Mouse (Mus musculus) lung, postnatal 25 days (tissue): Measurements from ENCODE around the gene Ell.

Experiments
- DNase-seq: peaks from one replicate; pipeline ENCODE4 v3.0.0; 2022; ENCODE audit warnings: low spot score

Gene Ell

DNA sequence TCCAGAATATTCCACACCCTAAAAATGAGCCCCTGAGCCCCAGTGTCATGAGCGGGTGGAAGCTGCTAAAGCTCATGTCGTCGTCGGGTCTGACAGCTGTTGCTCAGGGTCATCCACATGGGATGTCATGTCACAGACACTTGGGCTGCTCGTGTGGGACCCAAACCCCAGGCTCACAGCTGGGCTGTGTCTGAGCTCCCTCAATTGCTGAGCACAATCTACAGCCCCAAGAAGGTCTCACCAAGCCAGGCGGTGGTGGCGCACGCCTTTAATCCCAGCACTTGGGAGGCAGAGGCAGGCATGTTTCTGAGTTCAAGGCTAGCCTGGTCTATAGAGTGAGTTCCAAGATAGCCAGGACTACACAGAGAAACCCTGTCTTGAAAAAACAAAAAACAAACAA is 76.0 kb downstream of the Ell start:
- DNase-seq = no peak

DNA sequence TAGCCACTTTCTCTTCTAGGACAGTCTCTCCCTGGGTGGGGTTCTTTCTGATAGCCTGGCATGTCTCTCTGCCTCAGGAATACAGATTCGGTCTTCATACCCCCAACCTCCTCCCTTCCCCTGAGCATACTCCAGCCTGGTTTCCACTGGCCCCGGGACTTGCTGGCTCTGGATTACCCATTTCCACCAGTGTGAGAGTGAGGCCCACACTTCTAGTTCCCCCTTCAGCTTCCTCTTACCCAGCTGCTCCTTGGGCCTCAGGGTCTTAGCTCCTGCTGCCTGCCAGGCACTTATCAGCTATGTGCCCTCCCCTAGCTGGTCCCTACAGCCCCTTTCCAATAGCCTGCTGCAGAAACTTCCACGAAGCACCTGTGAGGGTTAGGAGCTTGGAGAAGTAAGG is 76.6 kb downstream of the Ell start, which contains the start of gene Lrrc25:
TSS of gene Lrrc25 (plus strand) at position 262 of the 400 bp plus-strand sequence.
- no peak for DNase-seq

DNA sequence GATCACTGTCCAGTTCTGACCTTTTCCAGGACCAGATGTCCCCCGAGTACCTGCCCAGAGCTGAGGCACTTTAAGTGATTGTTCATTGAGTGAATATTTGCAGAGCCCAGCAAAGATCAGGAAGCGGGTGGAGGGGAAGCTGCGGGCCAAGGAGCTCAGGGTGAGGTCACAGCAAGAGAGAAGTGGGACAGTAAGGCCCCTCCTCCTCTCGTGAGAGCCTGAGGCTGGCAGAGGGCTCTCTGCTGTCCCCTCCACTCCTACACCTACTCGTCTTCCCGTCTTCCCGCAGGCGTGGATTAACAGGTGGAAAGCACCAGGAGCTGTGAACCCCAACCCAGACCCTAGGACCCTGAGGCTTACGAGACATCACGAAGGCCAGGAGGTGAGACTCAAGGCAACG is 77.4 kb downstream of the Ell start:
- no peak for DNase-seq

DNA sequence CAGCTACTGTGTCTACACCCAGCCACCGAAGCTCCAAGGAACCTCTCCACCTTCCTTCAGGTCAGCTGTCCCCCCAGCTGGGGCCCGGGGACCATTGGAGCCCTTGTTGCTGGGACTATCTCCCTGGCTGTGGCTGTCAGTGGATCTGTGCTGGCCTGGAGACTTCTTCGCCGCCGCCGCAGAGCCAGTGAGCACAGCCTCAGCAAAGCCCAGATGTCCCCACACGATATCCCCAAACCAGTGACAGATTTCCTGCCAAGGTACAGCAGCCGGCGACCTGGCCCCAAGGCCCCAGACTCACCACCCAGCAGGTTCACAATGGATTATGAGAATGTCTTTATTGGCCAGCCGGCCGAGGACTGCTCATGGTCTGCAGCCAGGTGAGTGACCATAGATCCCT is 78.7 kb downstream of the Ell start:
- DNase-seq = no peak

DNA sequence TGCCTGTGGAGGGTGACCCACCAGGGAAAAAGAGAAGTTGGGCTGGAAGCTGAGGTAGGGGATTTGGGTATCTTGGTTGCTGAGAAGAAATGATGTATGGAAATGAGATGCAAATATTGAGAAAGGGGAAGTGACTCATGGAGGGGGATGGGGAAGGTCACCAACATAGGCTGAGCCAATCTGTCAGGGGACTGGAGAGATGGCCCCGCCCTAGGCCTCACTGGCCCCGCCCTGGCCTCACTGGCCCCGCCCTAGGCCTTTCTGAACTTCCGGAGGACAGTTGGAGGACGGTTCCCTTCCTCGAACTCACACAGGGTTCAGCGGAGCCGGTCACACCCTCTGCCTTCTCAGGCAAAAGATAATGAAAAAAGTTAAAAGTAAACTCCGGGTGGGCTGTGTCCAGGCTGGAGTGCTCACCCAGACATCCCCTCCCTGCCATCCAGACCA is 79.7 kb downstream of the Ell start:
- peak; percentile 80 for DNase-seq

DNA sequence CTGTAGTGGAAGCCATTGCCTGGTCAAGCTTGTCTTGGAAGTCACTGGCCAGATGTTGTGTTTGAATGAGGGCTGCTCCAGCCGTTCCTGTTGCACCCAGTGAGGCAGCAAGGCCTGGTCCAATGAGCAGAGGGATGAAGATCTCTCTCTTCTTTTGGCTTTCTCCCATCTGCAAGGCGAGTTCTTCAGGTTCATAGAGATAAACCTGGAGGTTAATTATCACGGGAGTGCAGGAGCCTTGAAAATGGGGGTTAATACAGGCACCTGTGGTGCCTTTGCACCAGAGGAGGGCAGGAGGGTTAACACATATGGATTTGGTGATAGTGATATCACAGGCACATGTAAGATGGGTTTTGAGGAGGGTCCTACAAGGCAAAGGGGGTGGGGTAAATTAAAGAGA is 83.0 kb downstream of the Ell start:
- no peak for DNase-seq

DNA sequence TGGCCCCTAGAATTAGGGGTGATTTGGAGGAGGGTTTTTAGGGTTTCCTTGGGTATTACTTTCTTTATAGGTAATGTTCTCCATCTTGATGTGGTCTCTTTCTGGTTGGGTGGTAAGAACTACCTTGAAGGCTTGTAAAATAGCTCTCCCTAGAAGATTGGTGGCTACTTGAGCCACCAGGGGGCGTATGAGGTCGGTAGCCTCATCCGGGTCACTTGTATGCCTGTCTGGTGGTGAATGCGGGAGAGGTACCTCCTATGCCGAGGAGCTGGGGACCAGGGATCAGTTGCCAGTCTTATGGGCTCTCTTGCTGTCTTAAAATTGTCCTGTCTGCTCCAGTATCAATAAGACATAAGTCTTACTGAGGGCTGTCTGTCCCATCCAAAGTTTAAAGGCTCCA is 85.8 kb downstream of the Ell start:
- peak; percentile 64 for DNase-seq

DNA sequence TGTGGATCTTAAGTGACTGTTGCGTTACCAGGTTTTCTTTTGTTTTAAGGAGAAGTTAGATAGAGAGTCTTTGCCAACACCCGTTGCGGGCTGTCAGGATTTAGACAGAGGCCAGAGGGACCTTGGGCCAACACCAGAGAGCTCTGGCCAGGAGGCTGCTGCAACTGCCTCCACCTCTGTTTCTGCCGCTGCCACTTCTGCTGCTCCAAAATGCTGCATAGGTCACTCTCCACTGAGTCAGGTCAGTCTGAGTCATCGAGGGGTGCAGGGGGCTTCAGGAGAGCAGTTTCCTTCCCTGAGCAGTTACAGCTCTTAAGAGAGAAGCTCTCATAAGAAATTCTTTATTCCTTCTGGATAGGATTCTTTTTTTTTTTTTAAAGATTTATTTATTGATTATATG is 87.8 kb downstream of the Ell start:
- no peak for DNase-seq

DNA sequence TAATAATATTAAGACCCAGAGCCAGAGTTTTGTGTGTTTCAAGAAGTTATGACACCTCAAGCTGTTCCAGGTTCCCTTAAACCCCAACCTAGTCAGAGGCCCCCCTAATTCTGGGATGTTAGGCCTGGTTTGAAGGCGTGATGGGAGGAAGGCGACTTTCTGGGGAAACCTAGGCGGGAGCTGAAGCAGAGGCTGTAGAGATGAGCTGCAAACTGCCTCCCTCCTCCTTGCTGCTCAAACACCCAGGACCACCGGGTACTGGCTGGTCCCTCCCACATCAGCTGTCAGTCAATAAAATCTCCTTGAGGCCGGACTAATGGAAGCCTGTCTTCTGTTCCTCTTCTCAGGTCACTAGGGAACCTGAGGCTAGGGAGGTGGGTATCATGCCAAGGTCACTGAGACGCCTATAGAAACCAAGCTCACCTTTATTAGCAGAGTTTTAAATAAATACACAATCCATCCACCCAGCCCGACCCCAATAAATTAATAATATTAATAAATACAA is 89.8 kb downstream of the Ell start:
- DNase-seq = no peak

DNA sequence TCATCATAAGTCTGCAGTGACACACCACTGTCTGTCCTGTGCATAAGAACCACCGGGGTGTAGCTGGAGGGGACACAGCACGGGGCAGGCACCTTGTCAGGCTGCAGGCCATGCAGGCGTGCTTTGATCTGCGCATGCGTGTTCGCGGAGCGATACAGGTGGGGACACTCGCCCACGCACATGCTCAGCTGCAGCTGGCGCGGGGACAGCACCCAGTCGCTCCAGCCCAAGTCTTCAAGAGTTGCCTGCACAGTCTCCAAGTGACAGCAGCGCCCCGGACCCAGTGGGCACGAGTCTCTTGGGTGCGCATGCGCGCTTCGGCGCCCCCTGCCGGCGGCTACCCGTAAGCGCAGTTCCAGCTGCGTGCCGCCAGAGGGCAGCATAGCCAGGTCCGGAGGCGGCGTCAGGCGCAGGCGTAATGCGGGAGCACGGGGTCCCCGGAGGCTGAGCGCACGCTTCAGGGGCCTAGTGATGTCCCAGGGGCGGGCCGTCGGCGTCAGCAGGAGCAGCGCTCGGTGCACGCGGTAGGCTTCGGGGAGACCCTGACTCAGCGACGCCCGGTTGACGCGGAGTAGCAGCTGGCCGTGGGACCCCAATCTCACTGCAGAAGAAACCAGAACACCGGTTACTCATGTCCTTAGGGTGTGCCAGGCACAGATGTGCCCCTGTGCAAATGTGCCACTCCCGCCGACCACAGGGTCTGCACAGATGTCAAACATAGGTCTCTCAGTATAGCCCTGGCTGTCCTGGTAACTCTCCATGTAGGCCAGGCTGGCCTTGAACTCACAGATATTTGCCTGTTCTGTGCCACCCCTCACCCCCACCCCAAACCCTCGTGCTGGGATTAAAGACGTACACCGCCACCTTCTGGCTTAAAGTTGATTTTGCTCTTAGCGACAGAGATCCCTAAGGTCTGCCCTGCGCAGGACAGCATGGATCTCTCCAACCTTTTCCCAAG is 90.6 kb downstream of the Ell start:
- DNase-seq = peak; percentile 84

DNA sequence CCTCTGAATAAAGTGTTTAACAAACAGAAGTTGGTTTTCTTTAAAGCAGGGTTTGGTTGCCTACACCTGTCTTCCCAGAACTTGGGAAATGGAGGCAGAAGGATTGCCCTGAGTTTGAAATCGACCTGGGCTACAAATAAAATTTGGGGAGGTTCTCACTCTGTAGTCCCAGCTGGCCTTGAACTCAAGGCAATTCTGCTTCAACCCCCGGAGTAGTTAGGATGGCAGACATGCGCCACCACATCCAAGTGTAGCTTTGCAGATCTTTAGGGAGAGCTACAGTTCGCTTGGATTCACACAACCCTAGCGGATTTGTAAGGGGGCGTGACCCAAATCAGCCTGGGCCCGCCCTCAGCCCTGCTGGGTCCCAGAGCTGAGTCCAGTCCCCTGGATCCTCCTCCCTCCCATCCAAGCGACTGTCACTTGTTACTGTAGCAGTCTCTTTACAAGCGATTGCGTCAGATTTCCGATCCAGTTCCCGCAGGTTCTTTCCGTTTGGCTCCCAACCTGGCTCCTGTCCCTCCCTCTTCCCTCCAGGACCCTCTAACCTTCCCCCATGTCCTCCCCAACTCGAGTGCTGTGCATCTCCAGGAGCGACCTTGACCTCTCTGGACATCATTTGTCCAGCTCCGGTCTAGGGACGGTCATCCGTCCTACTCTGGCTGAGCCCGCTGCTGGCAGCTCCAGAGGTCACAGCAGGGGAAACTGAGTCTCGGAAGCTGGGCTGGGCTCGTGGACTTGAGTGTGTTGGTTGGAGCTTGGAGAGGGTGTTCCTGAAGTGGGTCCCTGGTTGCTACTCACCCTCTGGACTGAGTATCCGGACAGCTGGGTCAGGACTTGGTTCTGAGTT is 91.5 kb downstream of the Ell start:
- peak; percentile 71 for DNase-seq

DNA sequence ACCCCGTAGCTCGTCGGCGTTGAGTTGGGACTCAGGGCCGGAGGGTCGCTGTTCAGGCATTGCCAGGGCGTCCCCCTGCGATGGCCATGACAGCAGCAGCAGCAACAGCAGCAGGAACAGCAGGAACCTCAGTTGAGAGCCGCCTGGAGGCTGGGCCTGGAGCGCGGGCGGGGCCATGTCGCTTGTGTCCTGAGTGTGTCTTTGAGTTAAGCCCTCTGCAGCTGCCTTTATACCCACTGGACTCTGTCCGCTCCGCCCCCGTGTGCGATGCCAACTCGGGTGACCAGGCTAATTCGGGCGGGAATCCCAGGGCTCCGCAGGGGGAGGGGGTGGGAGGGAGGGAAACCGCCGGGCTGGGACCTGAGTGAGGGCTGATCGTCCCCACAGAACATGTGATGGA is 92.2 kb downstream of the Ell start:
- peak; percentile 47 for DNase-seq

DNA sequence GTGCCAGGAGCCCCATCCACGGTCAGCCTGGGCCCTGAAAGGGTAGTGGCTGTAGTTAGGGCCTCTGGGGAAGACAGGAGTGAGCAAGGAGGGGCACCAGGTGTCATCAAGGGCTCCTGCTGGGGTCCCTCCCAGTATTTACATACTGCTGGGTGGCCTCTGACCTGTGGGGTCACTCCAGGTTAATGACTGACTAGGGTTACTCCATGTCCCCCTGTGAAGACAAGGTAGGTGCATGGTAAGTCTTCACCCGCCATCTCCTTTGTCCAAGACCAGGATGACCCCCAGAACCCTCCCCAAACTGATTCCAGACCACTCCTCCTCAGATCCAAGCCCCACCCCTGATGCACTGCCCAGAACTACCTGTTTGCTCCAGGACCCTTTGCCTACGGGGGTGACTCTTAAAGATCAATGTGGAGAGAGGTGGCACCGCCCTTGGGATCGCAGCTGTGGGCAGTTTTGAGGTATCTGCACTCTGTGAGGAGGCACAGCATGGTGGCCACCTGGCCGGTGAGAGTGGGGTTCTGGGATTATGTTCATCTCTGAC is 93.2 kb downstream of the Ell start, which contains the start of gene Gdf15:
TSS of gene Gdf15 (minus strand) at position 111 of the 547 bp plus-strand sequence.
- DNase-seq = no peak

DNA sequence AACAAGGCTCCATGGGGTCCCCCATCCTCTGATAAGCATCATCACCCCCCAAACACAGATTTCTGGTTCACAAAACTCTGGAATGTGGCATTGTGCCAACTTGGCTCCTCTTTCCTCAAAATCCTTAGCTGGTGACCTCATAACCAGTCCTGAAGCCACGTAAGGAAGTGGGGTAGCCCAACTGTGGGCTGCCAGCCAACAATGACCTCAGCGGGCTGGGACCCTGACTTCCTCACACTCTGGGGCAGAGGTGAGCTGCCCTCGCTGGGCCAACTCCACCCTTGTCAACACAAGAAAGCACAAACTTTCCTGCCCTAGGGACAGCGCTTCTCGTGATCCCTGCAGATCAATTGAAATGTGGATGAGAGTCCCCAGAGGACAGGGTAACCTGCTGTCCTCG is 94.8 kb downstream of the Ell start:
- DNase-seq = peak; percentile 77

DNA sequence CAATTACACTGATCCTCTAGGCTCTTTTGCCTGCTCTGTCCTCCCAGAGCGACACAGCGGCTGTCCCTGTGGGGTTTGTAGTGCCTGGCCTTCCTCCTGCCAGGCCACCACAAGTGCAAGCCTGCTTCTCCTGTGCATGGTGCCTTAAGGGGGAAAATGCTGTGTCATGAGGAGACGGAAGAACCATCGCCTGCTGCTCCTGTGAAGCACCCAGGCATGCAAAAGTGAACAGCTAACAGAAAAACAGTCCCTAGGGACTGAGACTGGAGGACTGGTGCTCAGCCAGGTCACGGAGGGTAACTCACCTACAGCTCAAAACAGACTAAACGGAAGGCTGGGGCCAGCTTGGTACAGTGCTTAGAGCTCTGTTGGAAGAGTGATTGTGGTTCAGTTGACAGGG is 96.3 kb downstream of the Ell start:
- DNase-seq = peak; percentile 43

DNA sequence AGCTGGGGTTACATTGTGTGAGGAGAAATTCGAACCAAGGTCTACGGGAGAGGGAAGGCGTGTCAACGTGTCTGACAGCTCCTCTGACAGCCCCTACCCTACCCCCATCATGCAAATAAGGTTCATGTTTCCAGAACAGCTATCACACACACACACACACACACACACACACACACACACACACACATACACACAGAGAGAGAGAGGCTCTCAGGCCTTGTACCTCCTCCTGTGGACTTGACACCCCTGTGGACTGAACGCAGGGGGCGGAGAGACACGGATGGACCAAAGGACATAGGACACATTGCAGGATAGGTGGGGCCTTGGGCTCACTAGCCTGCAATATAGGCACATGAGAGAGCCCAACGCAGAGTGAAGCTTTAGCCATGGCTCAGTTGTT is 97.6 kb downstream of the Ell start:
- DNase-seq = no peak

DNA sequence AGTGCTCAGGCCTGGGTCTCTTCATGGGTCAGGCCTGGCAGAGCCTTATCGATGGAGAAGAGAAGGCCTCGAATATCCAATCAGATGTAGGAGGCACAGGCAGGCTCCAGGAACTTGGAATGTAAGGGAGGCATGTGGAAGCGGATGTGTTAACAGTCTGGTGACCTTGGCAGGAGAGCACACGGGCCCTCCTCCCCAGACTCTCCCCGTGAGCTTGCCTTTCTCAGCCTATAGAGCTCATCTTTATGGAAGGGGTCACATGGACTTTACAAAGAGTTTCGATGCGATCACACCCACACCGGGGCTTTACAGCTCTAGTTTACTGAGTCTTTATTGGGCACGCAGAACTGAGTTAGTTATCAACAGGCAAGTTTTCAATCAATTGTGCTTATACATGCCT is 99.5 kb downstream of the Ell start:
- DNase-seq = no peak
